Mouse (Mus musculus): ENCODE data around the gene BC034090.

Gene BC034090

GRCm38 (mm10) chr1:155242488-155242745 lies 1.8 kb downstream of the BC034090 start:
- no peak for DNase-seq (ENCODE audit: low spot score)

- no peak for DNase-seq (ENCODE audit: low spot score)
Observed at GRCm38 (mm10) chr1:155241701-155242487, 2.4 kb downstream of the BC034090 start.

GRCm38 (mm10) chr1:155239962-155240717 lies 4.1 kb downstream of the BC034090 start:
- no peak for DNase-seq (ENCODE audit: low spot score)

GRCm38 (mm10) chr1:155239169-155239568 lies 5.1 kb downstream of the BC034090 start:
- DNase-seq (ENCODE audit: low spot score): no peak

- no peak for DNase-seq (ENCODE audit: low spot score)
Observed at GRCm38 (mm10) chr1:155238126-155238525, 6.1 kb downstream of the BC034090 start.

- DNase-seq (ENCODE audit: low spot score): no peak
Observed at GRCm38 (mm10) chr1:155237390-155237789, 6.9 kb downstream of the BC034090 start.

- no peak for DNase-seq (ENCODE audit: low spot score)
Observed at GRCm38 (mm10) chr1:155236306-155237024, 7.8 kb downstream of the BC034090 start.

- DNase-seq (ENCODE audit: low spot score): no peak
Observed at GRCm38 (mm10) chr1:155235641-155236040, 8.6 kb downstream of the BC034090 start.

GRCm38 (mm10) chr1:155233931-155234607 lies 10.2 kb downstream of the BC034090 start:
- DNase-seq (ENCODE audit: low spot score): no peak

- DNase-seq (ENCODE audit: low spot score): no peak
Observed at GRCm38 (mm10) chr1:155233378-155233777, 10.9 kb downstream of the BC034090 start.

- DNase-seq (ENCODE audit: low spot score): no peak
Observed at GRCm38 (mm10) chr1:155232786-155233185, 11.5 kb downstream of the BC034090 start.

- no peak for DNase-seq (ENCODE audit: low spot score)
Observed at GRCm38 (mm10) chr1:155232385-155232784, 11.9 kb downstream of the BC034090 start.

GRCm38 (mm10) chr1:155229464-155230411 lies 14.5 kb downstream of the BC034090 start:
- peak; percentile 43 for DNase-seq (ENCODE audit: low spot score)

GRCm38 (mm10) chr1:155223849-155224554 lies 20.2 kb downstream of the BC034090 start:
- DNase-seq (ENCODE audit: low spot score): peak; percentile 63

GRCm38 (mm10) chr1:155223036-155223435 lies 21.2 kb downstream of the BC034090 start:
- no peak for DNase-seq (ENCODE audit: low spot score)

- DNase-seq (ENCODE audit: low spot score): no peak
Observed at GRCm38 (mm10) chr1:155222101-155222669, 22.1 kb downstream of the BC034090 start.

- no peak for DNase-seq (ENCODE audit: low spot score)
Observed at GRCm38 (mm10) chr1:155218924-155219323, 25.3 kb downstream of the BC034090 start.

GRCm38 (mm10) chr1:155217865-155218541 lies 26.2 kb downstream of the BC034090 start:
- DNase-seq (ENCODE audit: low spot score): peak; percentile 53

GRCm38 (mm10) chr1:155216844-155217243 lies 27.4 kb downstream of the BC034090 start:
- peak; percentile 18 for DNase-seq (ENCODE audit: low spot score)

Measured in yolk sac, embryonic 10.5 days (tissue).